In the genomic region with DNA sequence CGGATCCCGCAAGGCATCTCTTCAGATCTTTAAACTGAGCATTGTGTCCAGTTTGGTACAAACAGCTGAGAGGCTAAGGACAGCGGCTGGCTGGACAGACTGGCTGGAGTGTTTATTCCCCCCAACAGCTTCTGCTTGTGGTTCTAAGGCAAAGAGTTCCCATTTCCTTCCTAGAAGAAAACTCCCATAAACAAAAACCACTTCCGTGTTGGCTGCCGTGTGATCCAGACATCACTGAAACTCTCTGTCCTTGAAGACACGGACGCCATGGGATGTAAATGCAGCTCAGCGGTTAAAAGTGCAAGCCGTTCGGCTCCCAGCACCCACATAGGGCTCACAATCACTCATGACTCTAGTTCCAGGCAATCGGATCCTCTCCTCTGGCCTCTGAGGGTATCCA, we compare ENCODE assay signal across 23 mouse cellular contexts. TPM values are rescaled to one million over a fixed set of nuclear protein-coding genes. Genes with fewer than 3 reads are reported as not detected.
DNase-seq lines count a peak whose midpoint lies in the region; ATAC-seq lines count a peak whose summit lies in the region.
"Had no signal": no experiment of that assay in that cellular context is flagged by ENCODE, and none has a peak within 500 bp of the region (broad histone marks: within the 10 kb centered on the region; RNA-seq: fewer than 3 reads in every experiment).

No protein-coding gene starts in this region.

- H3K4me1 ChIP-seq in lung, embryonic 15.5 days, result peaks cover 46% of the 10 kb centered on the region

- no peaks in the 10 kb centered on the region for H3K27me3 ChIP-seq in lung, embryonic 15.5 days
- H3K27me3 ChIP-seq: embryonic facial prominence, embryonic 15.5 days; limb, embryonic 15.5 days had no signal

- peak; percentile 36 for DNase-seq in testis, postnatal 14 days (ENCODE audit: low spot score)
- no peak for DNase-seq in testis, postnatal 10 days (ENCODE audit: low spot score)
- DNase-seq in lung, postnatal 4 days, result peak; percentile 57 to 67
- no peak for DNase-seq in frontal cortex, adult 2 months (ENCODE audit: extremely low spot score in 1 of 2, low spot score in 1 of 2)
- no peak for DNase-seq in cerebellum, adult 8-10 months
- no peak for DNase-seq in MN1 (ENCODE audit: low spot score)
- DNase-seq: adrenal gland, postnatal 36 days; cerebellum, adult 11-12 months; cerebellum, postnatal 25 days; embryo, embryonic 11 days; heart, postnatal 10 days; liver, postnatal 0 days; right cerebral cortex, postnatal 14 days; thymus, adult 18-20 months; thymus, postnatal 4 days had no signal

- no peaks in the 10 kb centered on the region for H3K36me3 ChIP-seq in lung, embryonic 15.5 days
- H3K36me3 ChIP-seq: embryonic facial prominence, embryonic 15.5 days; G1E; limb, embryonic 15.5 days had no signal

- WGBS in lung, embryonic 15.5 days, result 59% methylated on average over 11 of the region's 11 CpGs

- peak overlapping the region; percentile 39 for H3K27ac ChIP-seq in lung, embryonic 15.5 days
- H3K27ac ChIP-seq: embryonic facial prominence, embryonic 15.5 days; limb, embryonic 15.5 days had no signal

- H3K9ac ChIP-seq in lung, embryonic 15.5 days, result no peak overlapping the region
- H3K9ac ChIP-seq: embryonic facial prominence, embryonic 15.5 days; limb, embryonic 15.5 days; liver, postnatal 0 days had no signal

- no peaks in the 10 kb centered on the region for H3K9me3 ChIP-seq in lung, embryonic 15.5 days
- H3K9me3 ChIP-seq: embryonic facial prominence, embryonic 15.5 days; limb, embryonic 15.5 days had no signal

- H3K4me2 ChIP-seq in lung, embryonic 15.5 days, result peak overlapping the region; percentile 17; the same call in 1 of the 2 replicates
- H3K4me2 ChIP-seq: embryonic facial prominence, embryonic 15.5 days; heart, embryonic 11.5 days; limb, embryonic 15.5 days had no signal

- H3K4me3 ChIP-seq in lung, embryonic 15.5 days, result no peak overlapping the region
- H3K4me3 ChIP-seq: embryonic facial prominence, embryonic 15.5 days; limb, embryonic 15.5 days had no signal

- ATAC-seq in lung, embryonic 15.5 days (ENCODE audit: borderline replicate concordance, extremely low read depth, low FRiP score, low TSS enrichment), result no peak
- ATAC-seq: forebrain, embryonic 16.5 days; liver, postnatal 0 days; midbrain, embryonic 16.5 days had no signal

RNA-seq across cellular contexts. Expression of a gene that starts 3.8 kb away (rescaled TPM):
- 13.3 and 13.6 TPM in 2 replicates for polyA plus RNA-seq in lung, embryonic 15.5 days (2015; fragmentation: Nextera tagmentation; extraction: Ambion mirVana)
- 44.3 and 47.1 TPM in 2 replicates for polyA plus RNA-seq in frontal cortex, adult 2 months (2012; rRNA removed)
- polyA plus RNA-seq: C2C12, G1E had no signal

Comparison
In these comparisons a context has a peak if more than half of its experiments do, and no peak if none do; other contexts are left out.
1. DNase-seq: peak in testis, postnatal 14 days (single experiment) and lung, postnatal 4 days (2 of 2); none in testis, postnatal 10 days (single experiment), frontal cortex, adult 2 months (0 of 2), cerebellum, adult 8-10 months (single experiment) and MN1 (single experiment).